Mouse (Mus musculus) testis, adult 2 months (tissue): ENCODE data around the gene Cga. TPM values are rescaled to one million over a fixed set of nuclear protein-coding genes. Genes with fewer than 3 reads are reported as not detected.

Source experiments
- H3K27ac ChIP-seq: fragments of 200-500 bp; 2 replicates; pipeline ENCODE4 v1.5.1; 2012; ENCODE audit warnings: low read depth, low read length; ENCODE audit not compliant: control insufficient read depth, insufficient read depth
- H3K27me3 ChIP-seq: fragments of 200-500 bp; 2 replicates; pipeline ENCODE4 v1.6.1; 2012; ENCODE audit warnings: mild to moderate bottlenecking, low read length, moderate library complexity; ENCODE audit not compliant: control insufficient read depth, insufficient read depth
- H3K36me3 ChIP-seq: fragments of 200-500 bp; 2 replicates; pipeline ENCODE4 v1.6.1; 2012; ENCODE audit warnings: mild to moderate bottlenecking, low read length; ENCODE audit not compliant: control insufficient read depth, insufficient read depth
- H3K4me1 ChIP-seq: fragments of 200-500 bp; 2 replicates; pipeline ENCODE4 v1.6.1; 2012; ENCODE audit warnings: low read length; ENCODE audit not compliant: control insufficient read depth, insufficient read depth
- H3K4me3 ChIP-seq: fragments of 200-500 bp; 2 replicates; pipeline ENCODE4 v1.5.1; 2012; ENCODE audit warnings: low read depth, mild to moderate bottlenecking, low read length, moderate library complexity, mixed read lengths; ENCODE audit not compliant: control insufficient read depth
- CTCF ChIP-seq: fragments of 200-500 bp; IDR thresholded peaks from 2 replicates; pipeline ENCODE4 v1.5.1; 2012; ENCODE audit warnings: low read depth, mild to moderate bottlenecking, inconsistent platforms, low read length, moderate library complexity; ENCODE audit not compliant: control insufficient read depth, insufficient read depth, insufficient replicate concordance
- POLR2A ChIP-seq: fragments of 200-500 bp; IDR thresholded peaks from 2 replicates; pipeline ENCODE4 v1.6.1; 2012; ENCODE audit warnings: low read depth, mild to moderate bottlenecking, inconsistent platforms, low read length, moderate library complexity; ENCODE audit not compliant: control insufficient read depth
- polyA plus RNA-seq: library from polyadenylated mRNA; depleted of rRNA; stranded (reverse); fragments of >200 nt; gene quantifications from 2 replicates; pipeline ENCODE4 v1.2.3, GENCODE M21; 2012

Gene Cga
- polyA plus RNA-seq, 1 experiment: not detected

DNA sequence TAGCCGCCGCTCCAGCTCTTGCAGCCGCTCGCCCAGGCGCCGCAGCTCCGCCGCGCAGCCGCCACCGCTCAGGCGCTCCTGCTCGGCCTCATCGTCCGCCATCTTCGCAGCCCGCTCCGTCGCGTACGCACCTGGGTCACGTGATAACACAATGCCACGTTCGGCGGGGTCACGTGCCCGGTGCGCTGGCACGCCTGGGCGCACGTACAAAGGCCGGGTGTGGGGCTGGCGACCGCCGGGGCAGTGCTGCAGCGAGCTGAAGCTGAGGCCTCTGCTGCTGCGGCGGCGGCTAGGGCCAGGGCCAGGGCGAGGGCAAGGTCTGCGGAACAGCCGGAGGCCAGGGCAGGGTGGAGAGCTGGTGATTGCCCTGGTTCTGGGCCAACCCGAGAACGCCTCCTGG, 10.8 kb upstream of the Cga start, which contains the start of gene Zfp292:
Gene Zfp292 (minus strand): TSS at position 143 of the 400 bp plus-strand sequence.
- TF ChIP-seq CTCF: 0 out of 2 replicates have a peak, but pooled peaks have one; percentile 16
- TF ChIP-seq POLR2A: peak; percentile 93
- peak within 1 kb of the TSS; percentile 96 for H3K4me3 ChIP-seq
- no peaks in the 10 kb centered on the region for H3K27me3 ChIP-seq
- H3K27ac ChIP-seq: peak within 1 kb of the TSS; percentile 94
- H3K36me3 ChIP-seq: no peaks in the 10 kb centered on the region
- peaks cover 9% of the 10 kb centered on the region for H3K4me1 ChIP-seq

DNA sequence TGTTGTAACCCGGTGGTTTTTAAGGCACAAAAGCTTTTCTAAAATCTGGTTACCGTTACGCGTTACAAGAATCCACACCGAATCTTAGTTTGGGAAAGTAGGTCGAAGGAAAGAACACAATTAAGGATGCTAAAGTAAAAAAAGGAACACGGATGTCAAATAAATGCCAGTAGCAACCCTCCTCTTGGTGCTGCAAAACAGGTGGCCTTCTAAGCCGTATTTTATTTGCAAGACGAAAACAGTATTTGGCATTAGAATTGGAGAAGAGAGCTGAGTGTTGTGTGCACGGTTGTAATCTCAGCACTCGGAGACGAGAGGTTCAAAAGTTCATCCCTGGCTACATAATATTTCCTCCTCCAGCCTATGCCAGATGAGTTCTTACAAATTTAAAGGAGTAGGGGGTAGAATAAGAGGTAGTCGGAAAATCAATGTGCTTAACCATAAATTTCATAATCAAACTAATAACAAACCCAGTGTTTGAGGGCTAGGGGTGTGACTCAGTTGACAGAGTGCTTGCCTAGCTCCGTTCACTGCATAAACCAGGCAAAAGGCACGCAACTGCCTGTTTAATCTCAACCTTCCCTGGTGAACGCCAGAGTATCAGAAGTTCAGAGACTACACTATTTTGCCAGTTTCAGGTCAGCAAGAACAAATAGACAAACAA, 10.1 kb upstream of the Cga start:
- peaks cover 9% of the 10 kb centered on the region for H3K4me1 ChIP-seq
- peak overlapping the region; percentile 96 for H3K4me3 ChIP-seq
- H3K36me3 ChIP-seq: no peaks in the 10 kb centered on the region
- H3K27ac ChIP-seq: peak overlapping the region; percentile 94
- no peaks in the 10 kb centered on the region for H3K27me3 ChIP-seq
- no peak for TF ChIP-seq POLR2A
- no peak for TF ChIP-seq CTCF

- peak overlapping the region; percentile 63 for H3K27ac ChIP-seq
Measured at GRCm38 (mm10) chr4:34885631-34886351, 7.8 kb upstream of the Cga start.

DNA sequence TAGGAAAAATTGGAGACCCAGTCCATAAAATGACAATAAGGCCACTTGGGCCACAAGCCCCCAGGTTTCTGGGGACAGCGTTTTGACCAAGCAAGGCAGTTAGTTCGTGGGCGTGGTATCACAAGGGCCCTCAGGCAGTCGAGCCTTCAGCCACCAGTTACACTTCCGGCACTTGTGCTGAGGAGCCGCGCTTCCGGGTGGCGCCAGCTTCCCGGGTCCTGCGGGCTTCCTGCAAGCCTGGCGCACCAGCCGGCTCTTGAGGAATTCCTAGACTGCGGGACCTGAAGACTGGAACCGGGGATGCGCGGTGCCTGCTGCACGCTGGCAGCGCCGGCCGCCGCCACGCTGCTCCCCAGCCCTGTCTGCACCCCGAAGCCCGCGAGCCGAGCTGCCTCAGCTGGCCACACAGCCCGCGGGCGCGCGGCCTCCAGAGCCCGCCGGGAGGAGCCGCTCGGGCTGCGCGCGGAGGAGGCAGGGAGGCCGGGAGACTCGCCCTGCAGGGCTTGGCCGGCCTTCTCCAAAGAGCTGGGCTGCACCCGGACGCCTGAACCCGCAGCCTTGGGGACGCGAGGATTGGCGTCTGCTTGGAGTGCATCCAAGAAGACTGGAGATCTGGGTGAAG, 7.0 kb upstream of the Cga start:
- Histone ChIP-seq H3K27me3 (no peaks in the 10 kb centered on the region), H3K4me1 (peaks cover 9% of the 10 kb centered on the region), H3K27ac (peak overlapping the region; percentile 63), H3K36me3 (no peaks in the 10 kb centered on the region), H3K4me3 (peak overlapping the region; percentile 77)
- peak; percentile 67 for TF ChIP-seq POLR2A
- TF ChIP-seq CTCF: no peak

More at GRCm38 (mm10) chr4:34885631-34886351, 7.8 kb upstream of the Cga start:
- Histone ChIP-seq H3K27me3 (no peaks in the 10 kb centered on the region), H3K4me3 (no peak overlapping the region; the same call in 1 of the 2 replicates), H3K4me1 (peaks cover 9% of the 10 kb centered on the region), H3K36me3 (no peaks in the 10 kb centered on the region)
- no peak for TF ChIP-seq POLR2A
- TF ChIP-seq CTCF: no peak

GRCm38 (mm10) chr4:34887295-34887694, 6.3 kb upstream of the Cga start:
- Histone ChIP-seq H3K4me3 (peak overlapping the region; percentile 77), H3K4me1 (peaks cover 9% of the 10 kb centered on the region), H3K36me3 (no peaks in the 10 kb centered on the region), H3K27ac (no peak overlapping the region), H3K27me3 (no peaks in the 10 kb centered on the region)
- no peak for TF ChIP-seq CTCF
- no peak for TF ChIP-seq POLR2A

DNA sequence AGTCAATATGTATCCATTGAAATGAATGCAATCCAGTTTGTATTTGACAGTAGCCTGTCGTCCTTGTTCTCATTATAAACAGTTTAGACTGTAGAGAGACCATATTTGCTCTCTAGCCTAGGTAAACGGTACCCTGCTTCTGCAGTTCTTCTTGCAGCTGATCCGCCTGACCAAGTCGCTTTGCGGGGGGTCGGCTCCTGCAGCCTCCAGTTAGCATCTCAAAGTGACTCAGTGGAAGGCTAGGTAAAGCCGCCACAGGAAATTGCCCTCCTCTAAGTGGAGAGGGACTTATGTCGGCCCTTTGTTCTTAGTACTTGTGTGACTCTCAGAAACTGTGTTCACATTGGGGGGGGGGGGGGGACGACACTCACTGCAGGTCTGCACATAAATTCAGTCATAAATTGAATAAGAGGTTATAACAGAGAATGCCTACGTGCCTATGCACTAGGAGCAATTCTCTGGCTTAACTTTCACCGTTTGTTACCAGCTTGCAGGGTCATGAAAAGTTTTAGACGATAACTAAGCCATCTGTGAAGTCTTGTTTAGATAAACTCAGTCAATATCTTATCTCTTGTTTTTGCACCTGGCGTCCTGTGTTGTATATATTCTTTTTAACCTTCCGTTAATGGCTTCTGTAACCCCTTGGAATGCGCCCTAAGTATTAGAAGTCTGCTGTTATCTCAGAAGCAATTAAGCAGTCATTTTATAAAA, 4.3 kb upstream of the Cga start:
- peaks cover 6% of the 10 kb centered on the region for H3K4me1 ChIP-seq
- H3K27me3 ChIP-seq: no peaks in the 10 kb centered on the region
- no peak for TF ChIP-seq CTCF
- no peak for TF ChIP-seq POLR2A
- H3K4me3 ChIP-seq: no peak overlapping the region
- no peak overlapping the region for H3K27ac ChIP-seq
- no peaks in the 10 kb centered on the region for H3K36me3 ChIP-seq
